Mouse (Mus musculus) C2C12 (cell line): Measurements from ENCODE around the gene Ryr3. TPM values are rescaled to one million over a fixed set of nuclear protein-coding genes. Genes with fewer than 3 reads are reported as not detected.

Experiments used
- H3K27me3 ChIP-seq: one replicate; pipeline ENCODE4 v1.6.1; 2011; ENCODE audit not compliant: control insufficient read depth, insufficient read depth, insufficient read length
- H3K36me3 ChIP-seq: one replicate; pipeline ENCODE4 v1.6.1; 2011; ENCODE audit not compliant: control insufficient read depth, insufficient read depth
- H3K4me3 ChIP-seq: one replicate; pipeline ENCODE4 v1.5.1; 2011; ENCODE audit warnings: mild to moderate bottlenecking, control low read depth; ENCODE audit not compliant: poor library complexity, insufficient read depth, severe bottlenecking
- H3K79me2 ChIP-seq: one replicate; pipeline ENCODE4 v1.6.1; 2011; ENCODE audit not compliant: control insufficient read depth, insufficient read depth
- H3K79me3 ChIP-seq: one replicate; pipeline ENCODE4 v1.6.1; 2011; ENCODE audit warnings: low read depth, control low read depth
- H3ac ChIP-seq: one replicate; pipeline ENCODE3; 2011; ENCODE audit warnings: low read depth; ENCODE audit not compliant: control insufficient read depth, insufficient read length
- CEBPB ChIP-seq: IDR thresholded peaks from one replicate; pipeline ENCODE4 v1.6.1; 2011; ENCODE audit warnings: low read depth, mild to moderate bottlenecking, control low read depth, moderate library complexity
- CTCF ChIP-seq: IDR thresholded peaks from one replicate; pipeline ENCODE4 v1.5.1; 2011; ENCODE audit not compliant: control insufficient read depth, insufficient read depth, insufficient read length
- FOSL1 ChIP-seq: IDR thresholded peaks from one replicate; pipeline ENCODE4 v1.8.0; 2011; ENCODE audit warnings: mild to moderate bottlenecking, low read length; ENCODE audit not compliant: poor library complexity, insufficient read depth, severe bottlenecking
- MAX ChIP-seq: IDR thresholded peaks from one replicate; pipeline ENCODE4 v1.6.1; 2011; ENCODE audit warnings: mild to moderate bottlenecking, control low read depth
- MYOD1 ChIP-seq: IDR thresholded peaks from one replicate; pipeline ENCODE4 v1.6.1; 2011; ENCODE audit warnings: low read depth; ENCODE audit not compliant: control insufficient read depth, insufficient read length
- MYOG ChIP-seq: IDR thresholded peaks from one replicate; pipeline ENCODE4 v1.6.1; 2011; ENCODE audit not compliant: control insufficient read depth, insufficient read length; ENCODE audit errors: extremely low read depth
- USF1 ChIP-seq: IDR thresholded peaks from one replicate; pipeline ENCODE4 v1.6.1; 2011; ENCODE audit warnings: low read depth, mild to moderate bottlenecking, control low read depth, moderate library complexity
- polyA plus RNA-seq: library from polyadenylated mRNA; unstranded; fragments of >200 nt; fragmentation: generic; extraction: Trizol; gene quantifications from one replicate; pipeline ENCODE4 v1.2.1, GENCODE M21; 2012; ENCODE audit warnings: missing spikeins

Gene Ryr3
- polyA plus RNA-seq, 1 experiment = 1.6 TPM

DNA sequence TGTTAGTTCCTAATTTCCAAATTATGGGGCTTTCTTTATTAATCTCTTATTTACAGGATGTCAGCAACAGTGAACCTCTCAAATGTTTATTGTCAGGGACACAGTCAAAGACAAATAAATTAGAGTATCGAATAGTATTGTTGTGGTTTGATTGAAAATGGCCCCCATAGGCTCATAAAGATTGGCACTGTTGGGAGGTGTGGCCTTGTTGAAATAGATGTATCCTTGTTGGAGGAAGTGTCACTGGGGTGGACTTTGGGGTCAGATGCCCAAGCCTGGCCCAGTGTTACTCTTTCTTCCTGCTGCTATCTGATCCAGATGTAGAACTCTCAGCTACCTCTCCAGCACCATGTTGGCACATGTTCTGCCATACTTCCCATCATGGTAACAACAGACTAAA lies 495.7 kb downstream of the Ryr3 start:
- Histone ChIP-seq H3K4me3 (no peak overlapping the region), H3K27me3 (no peaks in the 10 kb centered on the region), H3K36me3 (no peaks in the 10 kb centered on the region), H3K79me2 (no peaks in the 10 kb centered on the region), H3ac (no peak overlapping the region), H3K79me3 (no peaks in the 10 kb centered on the region)
- TF ChIP-seq MYOD1 = no peak
- TF ChIP-seq USF1 = no peak
- no peak for TF ChIP-seq FOSL1
- no peak for TF ChIP-seq CEBPB
- TF ChIP-seq MAX = no peak

GRCm38 (mm10) chr2:112720715-112721114 lies 496.2 kb downstream of the Ryr3 start:
- Histone ChIP-seq H3K79me2 (no peaks in the 10 kb centered on the region), H3K27me3 (no peaks in the 10 kb centered on the region), H3K36me3 (no peaks in the 10 kb centered on the region), H3ac (no peak overlapping the region), H3K4me3 (no peak overlapping the region), H3K79me3 (no peaks in the 10 kb centered on the region)
- TF ChIP-seq CEBPB (no peak), MYOD1 (no peak)

DNA sequence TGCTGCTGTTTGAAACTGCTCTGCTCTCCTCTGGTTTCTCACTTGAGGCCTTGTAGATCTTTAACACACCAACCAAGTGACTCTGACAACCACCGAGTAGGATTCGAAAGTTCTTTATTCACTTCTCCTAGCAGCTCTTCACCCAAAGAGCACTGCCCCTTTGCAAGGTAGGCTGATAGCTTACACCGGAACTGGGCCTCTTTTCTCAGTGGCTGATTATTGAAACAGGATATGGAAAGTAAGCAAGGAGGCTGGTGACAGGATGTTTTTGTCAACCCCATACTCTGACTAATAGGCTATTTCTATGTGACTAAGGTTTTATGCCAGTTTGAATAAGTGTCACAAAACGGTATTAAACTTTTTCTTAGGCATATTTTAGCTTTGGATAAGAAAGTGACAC lies 502.2 kb downstream of the Ryr3 start:
- Histone ChIP-seq H3ac (no peak overlapping the region), H3K4me3 (no peak overlapping the region), H3K79me2 (no peaks in the 10 kb centered on the region), H3K27me3 (no peaks in the 10 kb centered on the region), H3K79me3 (no peaks in the 10 kb centered on the region), H3K36me3 (no peaks in the 10 kb centered on the region)
- TF ChIP-seq CEBPB = no peak
- TF ChIP-seq MAX = no peak
- no peak for TF ChIP-seq CTCF
- no peak for TF ChIP-seq FOSL1
- no peak for TF ChIP-seq USF1
- TF ChIP-seq MYOG = no peak
- TF ChIP-seq MYOD1 = no peak

DNA sequence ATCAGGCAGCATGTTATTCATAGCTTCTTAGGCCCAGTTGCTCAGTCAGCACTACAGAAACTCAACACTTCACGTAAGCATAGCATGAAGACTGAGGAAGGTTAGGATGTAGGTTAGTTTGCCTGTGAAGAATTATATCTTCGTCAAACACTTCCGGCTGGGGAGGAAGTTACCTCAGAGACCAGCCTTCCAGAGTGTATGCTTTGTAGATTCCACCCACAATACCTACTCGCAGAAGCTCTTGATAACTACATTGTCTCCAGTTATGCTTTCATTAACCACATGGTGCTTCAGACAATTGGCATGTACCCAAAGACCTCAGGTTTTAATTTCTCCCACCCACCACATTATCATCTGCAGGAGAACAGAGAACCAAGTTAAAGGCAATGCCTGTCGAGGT lies 535.1 kb downstream of the Ryr3 start:
- Histone ChIP-seq H3K27me3 (no peaks in the 10 kb centered on the region), H3K36me3 (no peaks in the 10 kb centered on the region), H3K79me3 (no peaks in the 10 kb centered on the region), H3K79me2 (no peaks in the 10 kb centered on the region), H3K4me3 (no peak overlapping the region), H3ac (no peak overlapping the region)
- no peak for TF ChIP-seq FOSL1
- TF ChIP-seq CTCF = no peak
- TF ChIP-seq MYOG = no peak
- TF ChIP-seq USF1 = no peak
- TF ChIP-seq MAX = no peak
- no peak for TF ChIP-seq MYOD1

- H3ac ChIP-seq = no peak overlapping the region
- TF ChIP-seq CEBPB = no peak
- TF ChIP-seq CTCF = no peak
- TF ChIP-seq FOSL1 = no peak
- TF ChIP-seq MYOD1 = no peak
- no peak for TF ChIP-seq MYOG
- no peak for TF ChIP-seq MAX
- H3K27me3 ChIP-seq = no peaks in the 10 kb centered on the region
Measured at GRCm38 (mm10) chr2:112677246-112677645, 539.6 kb downstream of the Ryr3 start.

GRCm38 (mm10) chr2:112676721-112677120 lies 540.2 kb downstream of the Ryr3 start:
- Histone ChIP-seq H3K36me3 (no peaks in the 10 kb centered on the region), H3K79me3 (no peaks in the 10 kb centered on the region), H3K27me3 (no peaks in the 10 kb centered on the region), H3K4me3 (no peak overlapping the region), H3K79me2 (no peaks in the 10 kb centered on the region), H3ac (no peak overlapping the region)
- TF ChIP-seq MAX (no peak), FOSL1 (no peak), CEBPB (no peak), USF1 (no peak), MYOD1 (no peak), MYOG (no peak), CTCF (no peak)

More at GRCm38 (mm10) chr2:112677246-112677645, 539.6 kb downstream of the Ryr3 start:
- Histone ChIP-seq H3K36me3 (no peaks in the 10 kb centered on the region), H3K79me2 (no peaks in the 10 kb centered on the region), H3K79me3 (no peaks in the 10 kb centered on the region), H3K4me3 (no peak overlapping the region)
